Mouse (Mus musculus): ENCODE data around the gene Oxgr1. TPM values are rescaled to one million over a fixed set of nuclear protein-coding genes. Genes with fewer than 3 reads are reported as not detected.

Gene Oxgr1
- polyA plus RNA-seq, 1 experiment from 2014 or later = not detected

Other genes with a start within 250 kb of the Oxgr1 start
- gene Mbnl2, start 233.2 kb upstream of the Oxgr1 start, polyA plus RNA-seq (2016; fragmentation: Nextera tagmentation; extraction: Ambion mirVana) = 30.6 and 39.8 TPM in 2 replicates

All from midbrain, embryonic 12.5 days (tissue).